Mouse (Mus musculus): ENCODE results near the gene Kif26b. TPM values are rescaled to one million over a fixed set of nuclear protein-coding genes. Genes with fewer than 3 reads are reported as not detected.

Kif26b gene
- total RNA-seq, 2 experiments from 2014 or later: 8.6 to 9.0 TPM

DNA sequence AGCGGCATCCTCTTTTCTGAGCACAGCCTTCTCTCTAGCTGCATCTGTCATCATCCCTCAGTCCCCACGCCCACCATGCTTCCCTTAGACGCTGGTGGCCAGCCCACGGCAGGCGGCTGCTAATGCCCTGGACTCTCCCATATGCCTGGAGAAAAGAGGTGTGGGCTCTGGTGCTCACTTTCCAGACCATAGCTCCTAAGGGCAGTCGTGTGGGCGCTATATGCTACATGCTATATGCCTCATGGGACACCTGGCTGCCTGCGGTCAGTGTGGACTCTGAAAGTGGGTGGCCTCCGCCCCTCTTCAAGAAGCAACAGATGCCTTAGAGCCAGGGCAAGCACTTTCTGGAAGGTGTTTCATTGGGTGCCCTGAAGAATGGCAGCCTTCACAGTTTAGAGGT, 306.9 kb downstream of the Kif26b start:
- DNase-seq (ENCODE audit: low spot score in 2 of 2): peak in 1 of 2 experiments; percentile 35

DNA sequence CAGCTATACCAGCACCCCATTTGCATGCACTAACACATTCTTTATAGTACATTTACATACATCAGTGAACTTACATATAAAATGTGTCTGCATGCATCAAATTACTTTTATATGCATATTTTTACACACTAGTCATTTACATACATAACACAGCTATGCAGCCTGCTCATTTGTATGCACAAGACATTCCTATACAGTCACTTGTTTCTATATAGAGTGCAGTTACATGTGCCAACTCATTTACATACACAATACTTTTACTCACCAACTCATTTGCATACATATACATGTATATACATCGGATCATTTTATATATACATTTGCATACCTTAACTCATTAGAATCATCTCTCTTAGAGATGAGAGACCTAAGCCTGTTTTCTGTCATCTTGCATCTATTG, 308.1 kb downstream of the Kif26b start:
- no peak for DNase-seq (ENCODE audit: low spot score in 2 of 2)

GRCm38 (mm10) chr1:178838696-178839320, 309.9 kb downstream of the Kif26b start:
- DNase-seq (ENCODE audit: low spot score in 2 of 2): no peak

- DNase-seq (ENCODE audit: low spot score in 2 of 2): no peak
Measured at GRCm38 (mm10) chr1:178840311-178840710, 311.4 kb downstream of the Kif26b start.

DNA sequence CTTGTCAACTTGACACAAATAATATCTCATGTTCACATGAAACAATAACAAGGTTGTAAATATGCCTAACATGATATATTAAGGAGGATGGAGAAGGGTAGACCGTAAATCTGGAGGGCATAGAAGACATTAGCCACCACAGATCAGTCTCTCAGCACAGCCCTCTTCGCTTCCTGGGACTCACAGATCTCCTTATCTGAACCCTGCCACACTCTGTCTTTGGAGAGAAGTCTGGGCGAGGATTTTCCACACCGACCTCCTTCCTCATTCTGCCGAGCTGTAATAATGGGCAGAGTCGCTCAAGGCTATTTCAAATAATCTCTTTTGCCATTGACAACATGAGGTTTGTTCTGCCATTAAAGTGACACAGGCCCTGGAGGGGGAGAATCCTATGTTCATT, 315.9 kb downstream of the Kif26b start:
- DNase-seq (ENCODE audit: low spot score in 2 of 2): no peak

GRCm38 (mm10) chr1:178847569-178847968, 318.6 kb downstream of the Kif26b start:
- no peak for DNase-seq (ENCODE audit: low spot score in 2 of 2)

- DNase-seq (ENCODE audit: low spot score in 2 of 2): no peak
Measured at GRCm38 (mm10) chr1:178848380-178849106, 319.6 kb downstream of the Kif26b start.

GRCm38 (mm10) chr1:178850569-178850968, 321.6 kb downstream of the Kif26b start:
- no peak for DNase-seq (ENCODE audit: low spot score in 2 of 2)

- no peak for DNase-seq (ENCODE audit: low spot score in 2 of 2)
Measured at GRCm38 (mm10) chr1:178854936-178855335, 326.0 kb downstream of the Kif26b start.

- DNase-seq (ENCODE audit: low spot score in 2 of 2): no peak
Measured at GRCm38 (mm10) chr1:178855974-178856373, 327.0 kb downstream of the Kif26b start.

DNA sequence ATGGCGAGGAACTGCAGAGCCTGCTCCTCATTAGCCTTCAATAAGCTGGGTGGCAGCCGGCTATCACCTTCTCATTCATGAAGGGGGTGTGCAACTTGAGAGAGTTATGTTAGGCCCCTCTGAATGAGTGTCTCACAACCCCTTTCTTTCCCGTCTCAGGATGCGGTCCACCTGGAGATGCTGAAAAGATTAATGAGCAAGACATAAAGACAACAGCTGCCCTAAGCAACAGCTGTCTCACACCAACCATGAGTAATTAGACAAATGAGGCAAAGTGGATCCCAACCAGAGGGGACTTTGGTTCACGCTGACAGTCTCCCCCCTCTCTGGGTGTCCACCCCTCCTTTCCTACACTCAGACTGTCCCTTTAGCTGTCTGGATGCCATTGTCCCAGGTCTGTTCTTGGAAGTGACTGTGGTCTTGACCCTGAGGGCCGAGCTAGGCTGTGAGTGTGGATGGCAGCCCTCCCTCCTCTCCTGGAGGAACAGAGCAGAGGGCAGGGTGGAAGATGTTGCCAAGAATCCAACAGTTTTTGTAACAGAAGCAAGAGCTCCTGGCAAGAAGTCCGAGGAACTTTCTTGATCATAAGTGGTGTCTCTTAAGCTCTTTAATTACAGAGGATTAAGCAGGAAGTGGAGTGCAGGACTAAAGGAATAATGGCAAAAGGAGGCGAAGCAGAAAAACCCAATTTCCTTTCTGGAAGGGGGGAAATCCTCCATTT, 331.9 kb downstream of the Kif26b start:
- DNase-seq (ENCODE audit: low spot score in 2 of 2): no peak

GRCm38 (mm10) chr1:178861392-178861762, 332.5 kb downstream of the Kif26b start:
- DNase-seq (ENCODE audit: low spot score in 2 of 2): no peak

GRCm38 (mm10) chr1:178863756-178864155, 334.8 kb downstream of the Kif26b start:
- no peak for DNase-seq (ENCODE audit: low spot score in 2 of 2)

- no peak for DNase-seq (ENCODE audit: low spot score in 2 of 2)
Measured at GRCm38 (mm10) chr1:178864297-178864696, 335.4 kb downstream of the Kif26b start.

GRCm38 (mm10) chr1:178866757-178867156, 337.8 kb downstream of the Kif26b start:
- DNase-seq (ENCODE audit: low spot score in 2 of 2): no peak

GRCm38 (mm10) chr1:178871055-178871454, 342.1 kb downstream of the Kif26b start:
- DNase-seq (ENCODE audit: low spot score in 2 of 2): no peak

DNA sequence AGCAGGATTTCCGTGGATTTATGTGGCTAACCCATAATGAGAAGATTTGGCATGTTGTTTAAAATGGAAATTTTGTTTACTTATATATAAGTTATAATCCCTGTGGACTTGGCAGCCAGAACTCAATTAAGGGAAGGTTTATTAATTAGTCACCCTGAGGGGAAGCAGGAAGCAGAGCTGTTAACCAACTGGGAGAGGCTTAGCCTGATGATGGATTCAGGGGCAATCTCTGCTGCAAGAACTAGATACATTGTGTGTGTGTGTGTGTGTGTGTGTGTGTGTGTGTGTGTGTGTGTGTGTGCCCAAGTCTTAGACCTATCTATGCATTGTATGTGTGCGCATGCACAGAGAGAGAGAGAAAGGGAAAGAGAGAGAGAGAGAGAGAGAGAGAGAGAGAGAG, 348.0 kb downstream of the Kif26b start:
- no peak for DNase-seq (ENCODE audit: low spot score in 2 of 2)

DNA sequence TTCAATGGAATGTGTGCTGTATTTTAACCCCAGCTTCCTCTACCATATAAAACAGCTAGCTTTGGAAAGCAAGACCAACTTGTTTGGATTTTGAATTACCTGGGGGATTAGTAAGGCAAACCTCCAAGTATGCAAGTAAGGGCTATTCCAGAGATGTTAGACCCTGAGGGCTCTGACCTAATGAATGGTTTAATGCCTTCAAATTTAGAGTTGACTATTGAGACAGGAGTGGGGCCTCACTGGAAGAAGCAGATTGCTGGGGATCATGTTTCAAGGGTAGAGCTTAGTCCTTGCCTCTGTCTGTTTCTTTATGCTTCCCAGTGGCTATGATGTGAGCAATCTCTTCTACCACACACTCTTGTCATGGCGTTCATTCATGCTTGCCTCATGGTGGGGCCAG, 349.8 kb downstream of the Kif26b start:
- DNase-seq (ENCODE audit: low spot score in 2 of 2): no peak

DNA sequence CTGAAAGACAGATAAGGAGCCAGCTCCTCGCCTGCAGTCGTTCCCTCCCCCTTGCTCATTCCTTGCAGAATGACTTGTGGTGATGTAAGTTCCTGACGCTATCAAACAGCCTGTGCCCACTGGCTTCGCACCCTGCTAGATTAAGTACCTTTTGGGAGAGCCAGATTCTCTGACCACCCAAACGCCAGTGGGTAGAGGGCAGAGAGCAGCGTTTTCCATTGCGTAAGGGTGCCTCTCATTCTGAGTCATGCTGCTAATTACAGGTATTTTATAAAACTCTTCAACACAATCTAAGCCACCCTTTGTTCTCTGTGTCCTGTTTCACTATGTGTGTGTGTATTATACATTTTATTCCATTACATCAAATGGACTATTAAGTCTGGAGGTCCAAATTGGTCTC, 352.0 kb downstream of the Kif26b start:
- no peak for DNase-seq (ENCODE audit: low spot score in 2 of 2)

DNA sequence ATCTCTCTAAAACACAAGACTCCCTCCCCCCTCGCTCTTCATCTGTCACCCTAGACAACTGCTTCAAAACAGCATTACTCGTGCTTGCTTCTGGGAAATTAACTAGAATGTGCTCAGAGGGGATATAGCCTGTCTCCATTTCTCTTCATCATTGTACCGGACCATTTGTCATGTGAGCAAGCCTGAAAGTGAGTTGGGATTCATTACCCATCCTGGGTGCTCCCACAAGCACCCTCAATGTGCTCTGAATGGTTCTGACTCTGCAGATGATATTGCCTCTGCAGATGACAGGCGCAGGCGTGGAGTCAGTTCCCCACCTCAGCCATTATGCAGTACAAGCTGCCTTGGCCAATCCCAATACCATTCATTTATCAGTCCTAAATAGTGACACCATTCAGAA, 357.7 kb downstream of the Kif26b start:
- DNase-seq (ENCODE audit: low spot score in 2 of 2): no peak

- no peak for DNase-seq (ENCODE audit: low spot score in 2 of 2)
Measured at GRCm38 (mm10) chr1:178892376-178892775, 363.5 kb downstream of the Kif26b start.

Data from left cerebral cortex, adult 18-20 months (tissue).